Mouse (Mus musculus) spleen, postnatal 10 days (tissue): Measurements from ENCODE around the gene 1700025G04Rik.

Source experiments
- DNase-seq, 2 experiments: peaks; one replicate each; pipeline ENCODE4 v3.0.0; 2021 to 2022; ENCODE audit warnings: low spot score in 2 of 2

1700025G04Rik gene

GRCm38 (mm10) chr1:151995948-151996697 is 93.8 kb downstream of the 1700025G04Rik start:
- DNase-seq, result no peak

GRCm38 (mm10) chr1:151994271-151994670 is 95.7 kb downstream of the 1700025G04Rik start:
- DNase-seq, result no peak

- DNase-seq, result no peak
These were observed 98.4 kb downstream of the 1700025G04Rik start for GRCm38 (mm10) chr1:151991505-151991904.

- no peak for DNase-seq
These were observed 99.3 kb downstream of the 1700025G04Rik start for GRCm38 (mm10) chr1:151990615-151991014.

- no peak for DNase-seq
These were observed 101.2 kb downstream of the 1700025G04Rik start for GRCm38 (mm10) chr1:151988713-151989112.

GRCm38 (mm10) chr1:151988066-151988465 is 101.9 kb downstream of the 1700025G04Rik start:
- DNase-seq, result no peak

- no peak for DNase-seq
These were observed 103.7 kb downstream of the 1700025G04Rik start for GRCm38 (mm10) chr1:151986024-151986778.

- no peak for DNase-seq
These were observed 104.9 kb downstream of the 1700025G04Rik start for GRCm38 (mm10) chr1:151985056-151985455.

- DNase-seq, result no peak
These were observed 105.9 kb downstream of the 1700025G04Rik start for GRCm38 (mm10) chr1:151983991-151984390.

GRCm38 (mm10) chr1:151980498-151980897 is 109.4 kb downstream of the 1700025G04Rik start:
- no peak for DNase-seq

- DNase-seq, result no peak
These were observed 110.0 kb downstream of the 1700025G04Rik start for GRCm38 (mm10) chr1:151979803-151980456.

GRCm38 (mm10) chr1:151978751-151979150 is 111.2 kb downstream of the 1700025G04Rik start:
- no peak for DNase-seq

GRCm38 (mm10) chr1:151977596-151977995 is 112.3 kb downstream of the 1700025G04Rik start:
- DNase-seq, result no peak

- DNase-seq, result no peak
These were observed 113.1 kb downstream of the 1700025G04Rik start for GRCm38 (mm10) chr1:151976850-151977249.

GRCm38 (mm10) chr1:151975418-151976379 is 114.2 kb downstream of the 1700025G04Rik start:
- DNase-seq, result no peak

GRCm38 (mm10) chr1:151974887-151975286 is 115.0 kb downstream of the 1700025G04Rik start:
- no peak for DNase-seq

GRCm38 (mm10) chr1:151974424-151974823 is 115.5 kb downstream of the 1700025G04Rik start:
- no peak for DNase-seq

GRCm38 (mm10) chr1:151973110-151973700 is 116.7 kb downstream of the 1700025G04Rik start:
- no peak for DNase-seq

- no peak for DNase-seq
These were observed 118.3 kb downstream of the 1700025G04Rik start for GRCm38 (mm10) chr1:151971581-151971980.

GRCm38 (mm10) chr1:151968126-151968525 is 121.8 kb downstream of the 1700025G04Rik start:
- DNase-seq, result no peak

- DNase-seq, result no peak
These were observed 125.1 kb downstream of the 1700025G04Rik start for GRCm38 (mm10) chr1:151964811-151965210.
